Mouse (Mus musculus): Measurements from ENCODE around the gene AA792892.
"Not testable (repeated sequence)": the region's sequence is repeated elsewhere in the genome, so short reads cannot be mapped to it uniquely, and the experiment has no call there.

The AA792892 gene

GRCm38 (mm10) chr5:94339449-94339848 is at the start of gene AA792892:
AA792892 (plus strand) TSS chr5:94339749.
- not testable (repeated sequence) for DNase-seq

GRCm38 (mm10) chr5:94306696-94307095 is 32.9 kb upstream of the AA792892 start, which contains the start of gene A430089I19Rik:
A430089I19Rik (minus strand) TSS chr5:94306796.
- DNase-seq, result not testable (repeated sequence)

DNA sequence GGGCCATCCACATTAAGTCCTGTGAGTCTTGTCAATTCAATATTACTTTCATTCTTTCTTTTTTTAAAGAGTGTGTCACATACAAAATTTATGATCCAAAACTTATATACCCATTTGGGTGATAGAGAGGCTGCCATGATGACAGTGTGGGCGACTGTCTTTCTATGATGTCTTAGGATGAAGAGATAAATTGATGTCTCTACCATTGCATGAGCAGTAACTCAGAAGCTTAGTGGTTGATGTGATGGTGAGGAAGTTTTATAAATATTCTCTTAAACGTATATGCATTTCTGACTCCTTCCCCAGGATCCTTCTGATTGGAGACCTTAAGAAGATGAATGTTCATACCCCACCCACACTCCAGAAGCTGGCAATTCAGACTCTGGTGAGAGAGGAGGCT is 25.4 kb upstream of the AA792892 start, which contains the start of gene Gm6502:
TSS of gene Gm6502 (plus strand) at position 301 of the 400 bp plus-strand sequence.
- not testable (repeated sequence) for DNase-seq

Data from kidney, postnatal 4 days (tissue).